Mouse (Mus musculus): ENCODE measurements around the gene Pam.

DNA sequence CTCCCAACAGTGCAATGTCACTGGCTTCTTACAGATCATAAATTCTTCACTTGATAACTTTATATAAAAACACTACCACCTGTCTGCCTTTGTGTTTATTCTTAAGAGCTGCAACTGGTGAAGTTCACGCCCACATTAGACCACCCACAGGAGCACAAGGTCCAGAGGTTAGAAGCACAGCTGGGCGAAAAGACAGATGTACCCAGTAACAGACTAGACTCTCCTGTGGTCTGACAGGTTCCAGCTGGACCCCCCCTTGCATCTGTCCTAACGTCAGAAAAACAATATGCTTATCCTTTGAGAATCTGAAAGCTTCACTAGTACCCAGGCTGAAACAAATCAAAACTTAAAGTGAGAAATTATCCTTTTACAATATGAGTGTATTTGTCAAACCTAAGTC is 44.4 kb downstream of the Pam start:
- no peak for TF ChIP-seq CTCF (IDR thresholded peaks at IDR 0.05; ENCODE audit: low read depth, low read length)
- no peak for TF ChIP-seq POLR2A (IDR thresholded peaks at IDR 0.05; ENCODE audit: borderline replicate concordance, low read depth, low read length)
